Mouse (Mus musculus) natural killer cell, adult 2 months (primary cell): ENCODE measurements around the gene Bcar3.
A peak's percentile ranks its signal among the peaks of the same experiment; 100 is the strongest.

Source experiments
- DNase-seq, 2 experiments: peaks; one replicate each; pipeline ENCODE4 v3.0.0; 2022; ENCODE audit warnings: low spot score in 2 of 2

The Bcar3 gene

GRCm38 (mm10) chr3:122336030-122336429 lies 42.1 kb downstream of the Bcar3 start:
- no peak for DNase-seq

DNA sequence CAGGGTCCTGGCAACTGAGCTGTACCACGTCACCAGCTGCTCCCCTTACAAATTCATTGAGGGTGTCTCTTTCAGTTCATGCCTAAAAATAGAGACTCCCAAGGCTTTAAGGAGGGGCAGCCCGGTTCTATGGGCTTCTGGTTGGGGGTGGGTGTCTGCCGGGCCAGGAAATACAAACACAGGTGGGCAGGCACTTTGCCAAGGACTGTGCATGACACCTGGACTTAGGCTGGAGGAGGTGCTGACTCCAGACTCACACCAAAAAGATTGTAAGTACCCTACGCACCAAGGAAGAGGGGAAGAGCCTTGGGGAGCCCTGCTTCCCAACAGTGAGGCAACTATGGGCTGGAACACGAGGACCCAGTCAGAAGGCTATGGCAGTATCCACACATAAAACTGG lies 44.1 kb downstream of the Bcar3 start:
- no peak for DNase-seq

DNA sequence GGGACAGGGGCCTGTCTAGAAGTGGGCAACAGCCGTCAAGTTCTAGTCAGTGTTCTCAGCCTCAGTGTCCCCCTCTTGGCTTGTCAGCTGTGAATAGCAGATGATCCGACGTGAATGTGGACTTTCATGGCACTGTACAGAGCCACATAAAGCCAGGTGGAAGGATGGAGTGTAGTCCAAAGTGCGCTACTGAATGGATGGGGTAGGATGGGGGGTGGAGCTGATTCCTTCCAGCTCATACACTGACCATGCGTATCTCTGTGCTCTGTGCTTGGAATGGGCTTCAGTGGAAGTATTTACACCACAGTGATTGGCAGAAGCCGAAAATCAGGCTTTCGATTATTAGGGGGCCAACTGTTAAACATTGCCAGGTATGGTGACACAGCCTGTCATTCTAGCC lies 45.0 kb downstream of the Bcar3 start:
- no peak for DNase-seq

DNA sequence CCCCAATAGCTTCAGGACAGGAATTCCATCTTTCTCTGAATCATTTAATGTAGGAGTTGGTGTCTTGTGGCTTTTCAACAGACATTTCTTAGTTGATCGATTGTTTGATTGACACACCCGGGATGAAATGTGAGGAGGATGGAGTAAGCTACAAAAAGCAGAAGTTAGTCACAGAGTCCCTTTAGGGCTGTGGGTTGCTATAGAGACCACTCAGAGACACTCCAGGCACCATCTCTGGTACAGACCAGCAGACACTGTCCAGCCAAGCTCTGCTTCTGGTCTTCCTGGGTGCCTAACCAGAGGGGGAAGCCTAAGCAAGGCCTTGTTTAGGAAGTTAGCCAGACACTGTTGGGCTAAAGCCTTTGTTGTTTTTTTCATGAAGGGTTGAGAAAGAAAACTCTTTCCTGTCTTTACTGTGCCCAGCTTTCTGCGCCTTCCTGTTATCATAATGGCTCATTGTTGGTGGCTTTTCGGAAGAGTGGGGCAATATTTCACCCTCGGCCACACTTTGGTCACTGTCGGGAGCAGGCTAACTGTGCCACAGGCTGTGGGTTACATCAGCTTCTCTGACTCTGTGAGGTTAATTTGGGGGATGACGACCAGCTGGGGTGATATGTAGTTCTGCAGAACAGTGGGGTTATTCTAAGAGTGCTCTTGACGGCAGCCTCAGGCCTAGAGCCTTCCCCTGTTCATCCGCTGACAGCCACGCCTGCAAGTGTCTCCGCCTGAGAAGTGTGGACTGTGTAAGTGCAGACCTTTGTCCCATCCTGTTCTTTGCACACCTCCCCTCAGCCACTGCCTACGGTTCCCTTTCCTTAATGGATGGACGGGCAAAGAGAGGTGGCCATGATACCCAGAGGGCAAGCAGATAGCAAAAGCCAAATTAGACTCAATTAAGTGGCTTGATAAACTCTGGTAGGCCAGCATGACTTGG lies 46.5 kb downstream of the Bcar3 start:
- peak; percentile 9 to 17 for DNase-seq

DNA sequence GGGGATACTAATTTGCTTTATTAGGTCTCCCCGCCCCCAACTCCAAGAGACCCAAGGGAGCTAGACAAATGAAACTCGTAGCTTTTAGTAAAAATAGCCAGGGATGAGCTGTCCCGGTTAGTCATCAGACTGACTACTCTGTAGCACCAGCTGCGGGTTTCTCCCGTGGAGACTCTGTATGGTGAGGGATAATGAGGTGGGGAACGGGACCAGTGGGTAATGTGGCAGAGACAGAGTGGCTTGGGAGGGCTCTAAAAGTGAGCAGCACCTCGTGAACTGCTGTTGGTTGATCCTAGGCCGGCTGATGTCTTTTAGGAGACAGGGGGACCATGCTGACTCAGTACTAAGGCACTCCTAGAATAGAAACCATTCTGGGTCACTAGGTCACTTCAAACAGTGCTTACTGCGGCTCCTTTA lies 49.5 kb downstream of the Bcar3 start:
- DNase-seq = no peak

- no peak for DNase-seq
Observed at GRCm38 (mm10) chr3:122344350-122344749, 50.4 kb downstream of the Bcar3 start.

DNA sequence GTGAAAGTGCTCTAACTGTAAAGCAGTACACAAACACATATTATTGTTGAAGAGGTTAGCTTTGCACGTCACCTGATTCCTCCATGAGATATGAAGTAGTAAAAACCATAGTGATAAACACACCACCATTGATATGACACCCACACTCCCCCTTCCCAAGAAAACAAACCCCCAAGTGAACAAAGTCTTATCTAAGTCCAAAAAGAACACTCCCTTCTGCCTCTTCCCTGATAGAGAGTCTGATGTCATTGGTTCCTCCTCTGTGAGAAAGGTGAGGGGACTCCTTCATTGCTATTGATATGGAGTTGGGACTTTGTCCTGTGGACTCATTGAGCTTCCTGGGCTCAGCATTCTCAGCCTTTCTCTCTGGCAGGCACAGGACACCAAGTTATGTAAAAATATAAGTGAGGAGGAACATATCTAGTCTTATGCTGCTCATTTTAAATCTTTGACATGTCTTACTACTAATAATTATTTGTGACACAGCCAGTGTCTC lies 52.1 kb downstream of the Bcar3 start:
- DNase-seq = no peak

DNA sequence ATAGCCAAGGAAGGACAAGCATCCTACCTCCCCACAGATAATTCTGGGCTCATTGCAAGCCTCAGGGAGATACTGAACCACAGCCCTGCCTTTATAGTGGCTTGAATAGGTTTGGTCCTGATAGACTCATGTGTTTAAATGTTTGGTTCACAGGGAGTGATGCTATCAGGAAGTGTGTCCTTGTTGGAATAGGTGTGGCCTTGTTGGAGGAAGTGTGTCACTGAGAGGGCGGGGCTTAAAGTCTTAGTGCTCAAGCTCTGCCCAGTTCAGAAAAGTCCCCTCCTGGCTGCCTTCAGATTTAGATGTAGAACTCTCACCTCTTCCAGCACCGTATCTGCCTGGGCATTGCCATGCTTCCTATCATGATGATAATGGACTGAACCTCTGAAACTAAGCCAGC lies 52.7 kb downstream of the Bcar3 start:
- no peak for DNase-seq

GRCm38 (mm10) chr3:122348677-122349076 lies 54.7 kb downstream of the Bcar3 start:
- no peak for DNase-seq

DNA sequence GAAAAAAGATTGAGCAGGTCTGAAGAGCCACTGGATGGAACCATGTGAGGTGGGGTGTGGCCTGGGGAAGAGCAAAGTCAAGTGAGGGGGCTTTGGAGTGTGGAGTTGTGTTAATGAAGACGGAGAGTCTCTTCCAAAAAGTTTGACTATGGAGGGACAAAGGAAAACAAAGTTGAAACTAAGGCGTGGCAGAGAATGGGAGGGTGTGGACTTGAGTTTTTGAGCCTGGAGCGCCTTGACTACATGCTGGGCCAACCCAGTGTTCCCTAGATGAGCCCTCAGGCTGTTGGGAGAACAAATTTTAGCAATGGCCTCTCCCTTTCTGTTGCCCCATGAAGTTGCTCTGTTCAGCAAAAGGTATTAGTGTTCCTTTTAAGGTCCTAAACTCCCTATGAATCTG lies 58.9 kb downstream of the Bcar3 start:
- DNase-seq = no peak

GRCm38 (mm10) chr3:122359426-122359825 lies 65.5 kb downstream of the Bcar3 start:
- no peak for DNase-seq

DNA sequence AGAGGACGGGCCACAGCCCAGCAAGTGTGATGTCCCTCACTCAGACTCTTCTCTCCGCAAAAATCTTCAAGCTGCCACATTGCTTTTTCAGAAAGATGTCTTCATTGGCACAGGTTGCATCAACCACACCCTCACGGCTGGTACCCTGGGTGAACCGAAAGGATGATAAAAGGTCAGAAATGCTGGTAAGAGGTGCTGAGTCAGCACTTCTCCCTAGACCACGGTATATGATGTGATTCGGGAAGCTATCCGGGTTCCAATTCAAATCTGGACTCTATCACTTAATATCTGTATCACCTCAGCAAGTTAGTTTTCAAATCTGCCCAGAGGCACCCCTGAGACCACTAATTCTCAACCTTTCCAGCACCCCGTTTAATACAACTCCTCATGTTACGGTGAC lies 66.0 kb downstream of the Bcar3 start:
- no peak for DNase-seq

DNA sequence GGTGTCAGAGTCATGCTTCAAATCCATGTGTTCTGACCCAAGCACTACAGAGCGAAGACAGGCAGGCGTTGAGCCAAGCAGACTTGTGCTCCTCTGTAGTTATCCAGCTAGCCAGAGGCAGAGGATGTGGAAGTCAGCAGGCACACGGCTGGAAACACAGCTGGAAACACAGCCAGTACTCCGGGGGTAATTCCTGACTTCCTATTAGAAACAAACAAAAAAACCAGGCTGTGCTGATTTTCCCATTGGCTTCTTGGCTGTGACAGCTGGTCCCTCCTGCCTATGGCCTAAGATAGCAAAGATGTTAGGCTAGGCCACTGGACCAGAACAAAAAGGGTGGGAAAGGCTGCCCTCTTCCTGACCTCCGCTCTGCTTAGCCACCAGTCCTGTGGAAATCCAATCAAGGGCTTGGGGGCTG lies 66.8 kb downstream of the Bcar3 start:
- DNase-seq = no peak

DNA sequence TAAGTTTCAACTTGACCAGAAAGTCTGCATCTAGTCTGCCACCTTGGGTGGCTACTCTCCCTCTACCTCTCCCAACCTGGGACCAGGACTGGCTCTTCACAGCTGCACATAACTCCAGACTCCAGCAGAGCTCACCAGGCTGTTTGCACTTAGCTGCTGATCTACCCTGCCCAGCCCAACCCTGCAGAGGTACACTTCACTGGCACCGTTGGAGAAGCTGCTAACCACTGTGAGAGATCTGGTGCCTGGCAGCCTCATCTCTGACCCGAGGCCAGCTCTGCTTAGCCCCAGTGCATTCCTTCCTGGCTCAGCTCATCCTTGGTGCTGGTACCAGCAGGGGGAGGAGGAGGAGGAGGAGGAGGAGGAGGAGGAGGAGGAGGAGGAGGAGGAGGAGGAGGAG lies 68.8 kb downstream of the Bcar3 start:
- no peak for DNase-seq

- DNase-seq = no peak
Observed at GRCm38 (mm10) chr3:122364565-122364964, 70.6 kb downstream of the Bcar3 start.

DNA sequence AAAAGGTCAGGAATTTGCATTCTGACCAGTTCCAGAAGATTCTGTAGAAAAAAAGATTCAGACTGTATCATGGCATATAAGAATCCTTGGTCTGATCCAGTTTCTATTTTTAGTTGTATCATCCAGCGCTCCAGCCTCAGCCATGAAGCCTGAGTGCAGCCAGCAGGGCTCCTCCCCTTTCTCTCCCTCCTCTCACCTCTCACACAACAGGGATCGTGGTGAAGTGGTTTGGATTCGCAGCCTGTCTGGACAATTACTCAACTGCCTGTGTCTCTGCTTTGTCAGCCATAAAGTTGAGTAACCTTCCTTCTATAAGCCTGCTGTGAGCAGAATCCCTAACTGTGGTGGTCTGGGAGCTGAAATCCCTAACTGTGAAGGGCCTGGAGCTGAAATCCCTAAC lies 71.4 kb downstream of the Bcar3 start:
- DNase-seq = no peak

DNA sequence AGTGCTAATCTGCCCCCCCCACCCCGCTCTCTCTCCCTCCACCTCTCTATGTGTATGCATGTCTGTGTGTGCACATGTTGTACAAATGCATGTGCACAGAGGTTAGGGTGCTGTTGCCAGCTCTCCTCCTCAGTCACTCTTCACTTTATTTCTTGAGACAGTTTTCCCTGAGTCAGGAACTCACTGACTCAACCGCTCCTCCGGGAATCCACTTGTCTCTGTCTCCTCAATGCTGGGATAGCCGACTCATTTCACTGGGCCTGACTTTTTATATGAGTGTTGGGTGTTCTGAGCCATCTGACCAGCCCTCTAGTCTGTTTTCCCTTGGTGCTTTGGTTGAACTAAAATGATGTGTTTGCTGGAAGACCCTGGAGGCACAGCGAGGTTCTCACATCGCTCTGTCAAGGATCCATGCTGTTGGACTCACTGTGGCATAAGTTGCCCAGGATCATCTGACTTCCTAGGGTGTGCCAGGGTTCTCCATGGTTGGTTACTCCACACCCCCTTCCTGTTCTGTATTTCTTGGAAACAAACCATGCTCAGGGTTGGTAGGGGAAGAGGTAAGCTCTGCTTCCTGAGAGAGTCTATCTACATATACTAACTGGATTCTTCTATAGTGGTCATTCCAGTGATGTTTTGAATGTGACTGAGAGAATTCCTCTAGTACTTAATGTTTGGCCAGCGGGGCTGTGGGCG lies 77.9 kb downstream of the Bcar3 start:
- no peak for DNase-seq

GRCm38 (mm10) chr3:122372617-122373016 lies 78.7 kb downstream of the Bcar3 start:
- DNase-seq = no peak

GRCm38 (mm10) chr3:122376011-122376410 lies 82.1 kb downstream of the Bcar3 start:
- no peak for DNase-seq

GRCm38 (mm10) chr3:122376412-122376831 lies 82.5 kb downstream of the Bcar3 start:
- no peak for DNase-seq

GRCm38 (mm10) chr3:122376841-122377464 lies 83.0 kb downstream of the Bcar3 start:
- DNase-seq = no peak

- DNase-seq = peak in 1 of 2 experiments; percentile 17
Observed at GRCm38 (mm10) chr3:122378634-122379033, 84.7 kb downstream of the Bcar3 start.
